Mouse (Mus musculus) megakaryocyte, embryonic 14.5 days (primary cell): ENCODE measurements at regions not wholly inside any gene's neighbourhood (a gene's known extent, or its start where the extent isn't known, plus 50 kb on each side); places are given as distances from the start of the nearest gene placed in this dataset.

ENCODE experiments used
- FLI1 ChIP-seq: IDR thresholded peaks from 2 replicates; pipeline ENCODE4 v1.6.1; 2012; ENCODE audit warnings: low read length, inconsistent platforms, mixed read lengths
- GATA1 ChIP-seq: IDR thresholded peaks from 3 replicates; pipeline ENCODE4 v1.6.1; 2012; ENCODE audit warnings: mixed read lengths, low read length, inconsistent platforms, borderline replicate concordance

- TF ChIP-seq GATA1 (no peak), FLI1 (no peak)
Observed at GRCm38 (mm10) chr10:98007037-98007436, 280.5 kb upstream of the C030005K15Rik start.
